Mouse (Mus musculus) mesoderm, embryonic 11.5 days (tissue): ENCODE measurements at regions not wholly inside any gene's neighbourhood (a gene's known extent, or its start where the extent isn't known, plus 50 kb on each side); places are given as distances from the start of the nearest gene placed in this dataset.

Experiments used
- DNase-seq: peaks from one replicate; pipeline ENCODE4 v3.0.0-alpha.2; 2012; ENCODE audit warnings: low read depth, low spot score

DNA sequence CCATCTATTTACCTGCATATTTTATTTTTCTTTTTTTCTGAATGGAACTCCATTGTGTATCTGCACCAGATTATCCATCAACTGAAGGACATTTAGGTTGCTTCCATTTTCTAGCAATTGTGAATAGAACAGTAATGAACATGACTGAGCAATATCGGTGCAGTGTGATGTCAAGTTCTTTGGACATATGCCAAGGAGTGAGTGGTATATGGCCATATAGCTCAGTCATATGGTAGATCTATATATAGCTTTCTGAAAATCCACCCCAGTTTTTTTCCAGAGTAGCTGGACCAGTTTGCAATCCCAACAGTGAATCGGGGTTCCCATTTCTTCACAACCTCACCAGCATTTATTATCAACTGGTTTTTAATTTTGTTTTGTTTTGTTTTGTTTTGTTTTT is 52.0 kb upstream of the Tent5a start:
- DNase-seq, result no peak
